Mouse (Mus musculus): ENCODE measurements around the gene Mtcl1. TPM values are rescaled to one million over a fixed set of nuclear protein-coding genes. Genes with fewer than 3 reads are reported as not detected.

Gene Mtcl1
- total and polyA plus RNA-seq, 3 experiments, result 1.5 to 6.8 (median 5.9) TPM

DNA sequence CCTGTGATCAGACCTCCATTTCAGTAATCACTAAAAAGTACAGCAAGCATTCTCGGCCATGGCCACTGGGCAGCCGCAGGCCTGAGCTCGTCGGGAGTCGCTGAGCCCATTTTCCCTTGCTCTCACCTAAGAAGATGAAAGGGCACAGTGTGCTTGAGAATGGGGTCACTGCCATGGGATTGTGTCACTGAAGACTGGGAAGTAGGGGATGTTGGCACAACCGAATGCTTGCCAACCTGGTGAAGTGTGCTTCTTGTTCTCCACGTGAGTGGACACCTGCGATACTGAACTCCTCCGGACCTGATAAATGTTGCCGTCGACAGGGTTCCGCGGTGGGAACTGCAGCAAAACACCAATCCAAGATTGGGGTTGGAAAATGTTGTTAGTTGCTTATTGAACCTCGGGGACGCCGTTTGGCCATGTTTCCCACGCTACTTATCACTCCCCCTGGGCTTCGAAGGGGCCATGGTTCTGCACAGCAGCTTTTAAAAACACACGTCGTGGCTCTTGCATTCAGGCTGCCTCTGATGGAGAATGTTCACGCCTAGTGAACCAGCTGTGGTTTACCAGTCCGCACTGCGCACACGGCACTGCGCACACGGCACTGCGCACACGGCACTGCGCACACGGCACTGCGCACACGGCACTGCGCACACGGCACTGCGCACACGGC is 85.6 kb downstream of the Mtcl1 start:
- TF ChIP-seq CTCF (IDR thresholded peaks at IDR 0.05), result no peak
- no peaks in the 10 kb centered on the region for H3K27me3 ChIP-seq (ENCODE audit: control insufficient read depth, insufficient read depth, low read length)
- H3K4me1 ChIP-seq (ENCODE audit: control insufficient read depth, insufficient read depth, low read length), result peaks cover 4% of the 10 kb centered on the region
- H3K36me3 ChIP-seq (ENCODE audit: control insufficient read depth, insufficient read depth, low read length), result no peaks in the 10 kb centered on the region
- H3K9ac ChIP-seq (ENCODE audit: low read depth, low read length), result no peak overlapping the region
- WGBS, result 83% methylated on average over 36 of the region's 36 CpGs
- no peak overlapping the region for H3K4me3 ChIP-seq
- H3K27ac ChIP-seq, result no peak overlapping the region
- H3K79me2 ChIP-seq (replicated peaks; ENCODE audit: control insufficient read depth, insufficient read depth, low read length), result no peaks in the 10 kb centered on the region
- DNase-seq, result no peak
- intact Hi-C loops (cut with DNase I), result no loop called here

DNA sequence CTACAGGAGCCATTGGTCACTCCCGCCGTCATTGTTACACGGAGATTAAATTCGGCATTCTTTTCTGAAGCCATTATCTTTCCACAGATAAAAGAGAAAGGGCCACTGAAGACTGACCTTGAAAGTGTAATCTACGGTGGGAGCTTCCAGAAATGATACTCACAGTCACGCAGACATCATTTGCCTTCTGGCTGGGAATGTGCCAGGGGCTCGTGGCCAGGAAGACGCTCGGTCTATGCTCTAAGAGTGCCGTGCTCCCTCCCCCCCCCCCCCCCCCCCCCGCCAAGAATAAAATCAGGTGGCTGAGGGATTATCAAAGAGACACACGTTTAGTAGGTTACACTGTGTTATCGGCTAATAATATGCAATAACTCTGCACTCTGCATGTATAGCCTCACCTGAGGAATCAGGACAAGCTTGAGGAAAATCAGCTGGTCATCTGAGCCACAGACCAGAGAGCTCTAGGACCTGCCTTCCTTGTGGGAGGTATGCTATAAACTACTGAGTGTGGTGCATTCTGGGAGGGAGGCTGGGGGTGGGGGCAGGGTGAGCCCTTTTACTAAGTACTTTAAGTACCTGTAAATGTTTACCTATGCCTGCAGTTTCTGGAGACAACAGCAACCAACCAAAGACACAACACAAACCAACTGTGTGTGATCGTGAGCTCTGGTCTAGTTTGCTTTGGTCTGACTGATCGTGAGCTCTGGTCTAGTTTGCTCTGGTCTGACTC is 87.1 kb downstream of the Mtcl1 start:
- DNase-seq, result no peak
- no peaks in the 10 kb centered on the region for H3K27me3 ChIP-seq (ENCODE audit: control insufficient read depth, insufficient read depth, low read length)
- H3K4me3 ChIP-seq, result no peak overlapping the region
- intact Hi-C loops (cut with DNase I), result no loop called here
- no peak overlapping the region for H3K27ac ChIP-seq
- H3K79me2 ChIP-seq (replicated peaks; ENCODE audit: control insufficient read depth, insufficient read depth, low read length), result no peaks in the 10 kb centered on the region
- H3K4me1 ChIP-seq (ENCODE audit: control insufficient read depth, insufficient read depth, low read length), result peaks cover 4% of the 10 kb centered on the region
- H3K9ac ChIP-seq (ENCODE audit: low read depth, low read length), result no peak overlapping the region
- no peaks in the 10 kb centered on the region for H3K36me3 ChIP-seq (ENCODE audit: control insufficient read depth, insufficient read depth, low read length)
- 43% methylated on average over 15 of the region's 15 CpGs for WGBS
- TF ChIP-seq CTCF (IDR thresholded peaks at IDR 0.05), result no peak

DNA sequence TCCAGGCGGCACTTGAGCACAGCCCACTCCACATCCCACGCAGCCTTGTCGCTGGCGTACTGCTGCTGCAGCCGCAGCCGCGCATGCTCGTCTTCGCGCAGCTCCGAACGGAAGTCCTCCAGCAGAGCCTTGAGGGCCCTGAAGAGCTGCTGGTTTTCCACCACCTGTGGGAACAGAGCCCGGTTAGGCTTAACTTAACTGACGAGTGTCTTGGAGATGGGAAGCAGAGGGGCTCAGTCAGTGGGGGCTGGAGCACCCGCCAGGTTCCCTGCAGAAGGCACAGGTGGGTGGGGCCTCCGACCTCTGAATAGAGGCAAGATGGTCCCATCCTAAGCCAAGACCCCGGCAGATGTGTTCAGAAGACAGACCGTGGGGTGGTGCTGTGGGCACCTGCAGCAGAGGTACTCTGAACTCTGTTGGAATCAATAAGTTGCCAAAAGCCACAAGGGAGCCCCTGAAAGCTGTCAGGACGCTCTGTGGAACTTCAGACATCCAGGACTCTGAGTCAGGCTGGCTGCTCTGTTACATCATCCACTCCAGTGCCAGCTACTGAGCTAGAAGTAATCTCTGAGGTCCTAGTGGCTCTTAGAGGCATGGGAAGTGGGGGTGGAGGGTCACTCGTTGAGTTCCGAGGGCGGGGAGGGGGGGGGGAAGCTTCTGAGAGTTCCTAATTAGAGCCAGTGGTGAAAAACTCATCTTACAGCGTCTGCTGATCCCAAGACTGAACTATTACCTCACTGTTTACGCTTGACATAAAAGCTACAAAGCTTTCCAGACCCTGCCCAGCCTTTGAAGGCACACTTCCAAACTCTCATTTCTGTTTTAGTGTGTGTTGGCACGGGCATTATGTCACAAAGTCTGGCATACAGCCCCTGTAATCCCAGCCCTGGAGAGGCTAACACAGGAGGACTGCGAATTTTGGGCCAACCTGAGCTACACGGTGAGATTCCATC is 91.2 kb downstream of the Mtcl1 start:
- no peak overlapping the region for H3K27ac ChIP-seq
- H3K9ac ChIP-seq (ENCODE audit: low read depth, low read length), result no peak overlapping the region
- peaks cover 2% of the 10 kb centered on the region; the same call in 1 of the 2 replicates for H3K4me1 ChIP-seq (ENCODE audit: control insufficient read depth, insufficient read depth, low read length)
- H3K4me3 ChIP-seq, result no peak overlapping the region
- H3K36me3 ChIP-seq (ENCODE audit: control insufficient read depth, insufficient read depth, low read length), result no peaks in the 10 kb centered on the region
- peak in 1 of 2 experiments; percentile 19 for DNase-seq
- TF ChIP-seq EP300 (IDR thresholded peaks at IDR 0.05; ENCODE audit: insufficient read depth, low read depth, low read length) (no peak), CTCF (IDR thresholded peaks at IDR 0.05) (no peak), POLR2A (IDR thresholded peaks at IDR 0.05; ENCODE audit: insufficient read depth, low read depth, low read length) (no peak)
- intact Hi-C loops (cut with DNase I), result no loop called here
- H3K79me2 ChIP-seq (replicated peaks; ENCODE audit: control insufficient read depth, insufficient read depth, low read length), result no peaks in the 10 kb centered on the region
- H3K27me3 ChIP-seq (ENCODE audit: control insufficient read depth, insufficient read depth, low read length), result no peaks in the 10 kb centered on the region
- 69% methylated on average over 27 of the region's 27 CpGs for WGBS

DNA sequence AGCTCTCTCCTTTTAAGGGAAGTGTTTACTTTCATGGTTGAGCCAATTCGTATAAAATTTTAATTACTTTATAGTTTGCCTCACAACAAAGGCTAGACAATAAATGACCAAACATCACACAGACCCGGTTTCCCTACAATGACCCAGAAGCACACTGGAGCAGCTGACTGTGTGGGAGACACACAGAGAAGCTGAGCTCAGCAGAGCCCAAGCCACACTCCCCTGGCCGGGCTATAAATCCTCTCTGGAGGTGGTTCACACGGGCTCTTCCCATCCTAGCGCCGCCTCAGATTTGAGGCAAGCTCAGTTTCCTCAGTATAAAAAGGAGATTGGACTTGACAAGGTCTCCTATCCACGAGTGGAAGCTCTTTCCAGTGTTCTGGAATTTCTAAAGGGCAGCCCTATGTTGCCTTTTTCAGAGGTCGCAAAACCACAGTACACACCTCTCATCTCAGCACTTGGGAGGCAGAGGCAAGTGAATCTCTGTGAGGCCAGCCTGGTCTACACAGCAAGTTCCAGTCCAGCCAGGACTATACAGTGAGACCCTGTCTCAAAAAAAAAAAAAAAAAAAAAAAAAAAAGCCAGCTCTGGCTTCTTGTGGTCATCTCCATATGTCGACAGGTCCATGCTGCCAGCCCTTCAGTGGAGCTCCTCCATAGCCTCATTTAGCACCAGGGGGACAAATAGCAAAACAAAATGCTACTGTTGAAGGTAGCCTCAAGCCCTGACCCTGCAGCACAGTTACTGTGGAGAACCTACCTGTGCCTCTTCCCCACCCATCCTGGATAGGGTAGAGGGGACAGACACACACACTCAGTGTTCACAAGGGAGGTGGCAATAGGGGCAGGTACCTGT is 92.2 kb downstream of the Mtcl1 start:
- no peaks in the 10 kb centered on the region for H3K27me3 ChIP-seq (ENCODE audit: control insufficient read depth, insufficient read depth, low read length)
- no peak for DNase-seq
- H3K9ac ChIP-seq (ENCODE audit: low read depth, low read length), result no peak overlapping the region
- 91% methylated on average over 9 of the region's 9 CpGs for WGBS
- peaks cover 3% of the 10 kb centered on the region for H3K4me1 ChIP-seq (ENCODE audit: control insufficient read depth, insufficient read depth, low read length)
- no peaks in the 10 kb centered on the region for H3K79me2 ChIP-seq (replicated peaks; ENCODE audit: control insufficient read depth, insufficient read depth, low read length)
- H3K36me3 ChIP-seq (ENCODE audit: control insufficient read depth, insufficient read depth, low read length), result no peaks in the 10 kb centered on the region
- no peak overlapping the region for H3K27ac ChIP-seq
- H3K4me3 ChIP-seq, result no peak overlapping the region
- TF ChIP-seq POLR2A (IDR thresholded peaks at IDR 0.05; ENCODE audit: insufficient read depth, low read depth, low read length) (no peak), EP300 (IDR thresholded peaks at IDR 0.05; ENCODE audit: insufficient read depth, low read depth, low read length) (no peak), CTCF (IDR thresholded peaks at IDR 0.05) (no peak)
- intact Hi-C loops (cut with DNase I), result no loop called here

DNA sequence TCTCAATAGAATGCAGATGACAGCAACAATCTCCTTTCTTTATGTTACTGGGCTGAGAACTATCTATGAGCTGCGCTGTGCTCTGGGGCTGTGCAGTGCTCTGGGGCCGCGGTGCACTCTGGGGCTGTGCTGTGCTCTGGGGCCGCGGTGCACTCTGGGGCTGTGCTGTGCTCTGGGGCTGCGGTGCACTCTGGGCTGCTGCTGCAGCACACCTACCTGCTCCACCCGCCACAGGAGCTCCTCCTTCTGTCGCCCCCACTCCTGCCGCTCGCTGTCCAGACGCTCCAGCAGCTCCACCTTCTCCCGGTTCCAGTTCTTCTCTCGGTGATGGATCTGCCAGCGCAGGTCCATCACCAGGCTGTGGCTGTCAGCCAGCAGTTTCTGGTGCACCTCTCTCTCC is 95.6 kb downstream of the Mtcl1 start:
- intact Hi-C loops (cut with DNase I), result loop anchor here (5.0 kb wide), 1 partner anchor 93 kb away; the partner anchor contains the start of gene Mtcl1
- 94% methylated on average over 14 of the region's 14 CpGs for WGBS
- Histone ChIP-seq H3K4me1 (ENCODE audit: control insufficient read depth, insufficient read depth, low read length) (peaks cover 4% of the 10 kb centered on the region), H3K79me2 (replicated peaks; ENCODE audit: control insufficient read depth, insufficient read depth, low read length) (no peaks in the 10 kb centered on the region), H3K9ac (ENCODE audit: low read depth, low read length) (no peak overlapping the region), H3K27ac (no peak overlapping the region), H3K27me3 (ENCODE audit: control insufficient read depth, insufficient read depth, low read length) (no peaks in the 10 kb centered on the region), H3K36me3 (ENCODE audit: control insufficient read depth, insufficient read depth, low read length) (no peaks in the 10 kb centered on the region), H3K4me3 (no peak overlapping the region)
- no peak for TF ChIP-seq EP300 (IDR thresholded peaks at IDR 0.05; ENCODE audit: insufficient read depth, low read depth, low read length)
- TF ChIP-seq POLR2A (IDR thresholded peaks at IDR 0.05; ENCODE audit: insufficient read depth, low read depth, low read length), result no peak
- no peak for TF ChIP-seq CTCF (IDR thresholded peaks at IDR 0.05)
- no peak for DNase-seq

All from heart, adult 2 months (tissue).